Mouse (Mus musculus): ENCODE measurements at regions not wholly inside any gene's neighbourhood (a gene's known extent, or its start where the extent isn't known, plus 50 kb on each side); places are given as distances from the start of the nearest gene placed in this dataset.
A peak's percentile ranks its signal among the peaks of the same experiment; 100 is the strongest.

- DNase-seq (ENCODE audit: low read depth, low spot score): no peak
These were observed 75.7 kb upstream of the Bcl2l14 start for GRCm38 (mm10) chr6:134320379-134320932.

DNA sequence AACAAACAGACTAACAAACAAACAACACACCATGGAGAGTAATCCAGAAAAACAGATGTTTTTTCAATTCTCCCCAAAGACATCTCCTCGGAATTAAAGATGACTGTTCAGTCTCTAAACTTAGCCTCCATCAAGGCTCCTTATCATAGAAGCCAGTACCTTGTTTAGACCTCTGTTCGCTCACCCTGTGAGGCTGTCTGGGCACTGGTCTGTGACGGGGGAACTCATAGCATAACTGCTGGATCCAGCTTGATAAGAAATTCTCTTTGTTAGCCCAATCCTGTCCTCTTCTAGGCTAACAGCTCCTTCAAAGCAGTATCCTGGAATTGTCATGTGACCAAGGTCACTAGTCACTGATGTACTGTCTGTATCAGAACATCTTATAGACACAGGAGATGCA is 72.1 kb upstream of the Bcl2l14 start:
- DNase-seq (ENCODE audit: low read depth, low spot score): no peak

- no peak for DNase-seq (ENCODE audit: low read depth, low spot score)
These were observed 70.6 kb upstream of the Bcl2l14 start for GRCm38 (mm10) chr6:134325564-134325963.

DNA sequence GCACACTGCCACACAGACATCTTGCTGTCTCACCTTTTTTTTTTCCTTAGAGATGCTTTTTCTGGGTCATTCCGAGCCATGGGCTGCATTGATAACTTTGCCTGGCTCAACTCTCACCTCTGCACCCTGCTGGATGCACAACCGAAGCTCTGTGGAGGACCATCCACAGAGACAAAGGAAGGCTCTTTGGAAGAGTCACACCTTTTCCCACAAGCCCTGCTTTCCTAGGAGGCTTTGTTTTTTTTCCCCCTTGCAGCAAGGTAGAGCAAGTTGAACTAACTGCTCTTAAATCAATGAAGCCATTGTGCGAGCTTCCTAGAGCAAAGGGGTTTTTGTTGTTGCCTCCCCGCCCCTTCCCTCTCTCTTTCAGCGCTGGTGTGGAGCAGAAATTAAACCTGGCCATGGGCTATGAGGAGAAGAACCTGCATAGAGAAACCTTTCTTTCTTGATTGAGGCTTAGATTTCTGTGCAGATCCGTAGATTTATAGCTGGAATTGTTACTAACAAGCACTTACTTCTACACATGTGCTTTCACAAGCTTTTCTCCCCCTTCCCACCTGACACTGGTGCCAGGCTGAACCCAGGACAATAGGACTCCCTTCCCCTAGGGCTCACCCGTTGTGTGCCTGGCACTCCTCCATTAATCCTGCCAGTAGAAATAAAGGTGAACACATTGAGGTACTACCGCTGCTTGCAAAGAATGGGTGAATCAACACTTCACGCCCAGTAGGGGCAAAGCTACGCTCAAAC is 66.4 kb upstream of the Bcl2l14 start:
- DNase-seq (ENCODE audit: low read depth, low spot score): peak; percentile 9

- no peak for DNase-seq (ENCODE audit: low read depth, low spot score)
These were observed 65.8 kb upstream of the Bcl2l14 start for GRCm38 (mm10) chr6:134330300-134330640.

- no peak for DNase-seq (ENCODE audit: low read depth, low spot score)
These were observed 63.2 kb upstream of the Bcl2l14 start for GRCm38 (mm10) chr6:134332718-134333432.

DNA sequence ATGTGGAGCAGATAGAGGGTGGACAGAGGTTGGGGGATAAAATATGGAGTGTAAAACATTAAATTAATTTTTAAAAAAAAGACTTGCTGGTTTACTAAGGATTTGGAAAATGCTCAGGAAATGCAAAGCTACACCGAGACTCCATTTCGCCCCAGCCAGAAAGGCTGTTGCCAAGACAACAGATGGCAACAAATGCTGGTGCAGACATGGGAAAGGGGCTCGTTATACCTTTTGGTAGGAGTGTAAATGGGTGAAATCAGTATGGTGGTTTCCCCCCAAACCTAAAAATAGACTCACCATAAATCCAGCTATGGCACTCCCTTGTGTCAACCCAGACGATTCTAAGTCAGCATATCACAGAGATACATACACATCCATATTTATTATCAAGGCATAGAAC is 60.4 kb upstream of the Bcl2l14 start:
- DNase-seq (ENCODE audit: low read depth, low spot score): no peak

DNA sequence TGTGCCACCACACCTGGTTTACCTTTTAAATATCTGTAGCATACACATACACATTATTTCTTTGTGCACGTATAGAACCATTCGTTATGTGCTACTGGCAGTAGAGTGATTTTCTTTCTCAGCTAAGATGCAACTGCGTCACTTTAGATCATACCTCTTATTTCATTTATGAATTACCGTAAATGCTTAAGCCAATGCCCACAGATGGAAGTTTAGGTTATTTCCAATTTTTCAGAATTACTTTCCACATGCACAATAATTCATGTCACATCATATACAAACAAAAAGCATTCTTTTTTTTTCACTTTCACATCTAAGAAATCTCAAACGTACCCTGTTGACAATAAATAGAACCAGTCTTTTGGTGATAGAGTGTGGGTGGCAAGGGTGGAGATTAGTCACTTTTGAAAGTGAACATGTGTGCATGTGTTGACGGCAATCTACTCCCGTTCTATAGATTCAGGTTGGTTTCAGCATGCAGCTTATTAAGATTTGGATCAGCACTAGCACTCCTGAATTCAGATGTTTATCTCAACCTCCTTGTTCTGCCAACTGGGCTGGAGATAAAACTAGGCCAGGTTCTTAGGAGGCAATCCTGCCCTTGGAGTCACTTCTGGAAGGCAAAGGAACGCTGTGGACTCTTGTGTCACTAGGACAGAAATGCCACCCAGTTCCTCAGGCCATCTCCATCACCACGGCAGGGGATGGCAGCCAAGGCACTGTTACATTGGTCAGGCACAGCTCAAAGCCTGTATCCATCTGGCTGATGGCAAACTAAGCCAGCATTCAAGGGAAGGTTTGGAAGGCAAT is 53.1 kb upstream of the Bcl2l14 start:
- DNase-seq (ENCODE audit: low read depth, low spot score): no peak

DNA sequence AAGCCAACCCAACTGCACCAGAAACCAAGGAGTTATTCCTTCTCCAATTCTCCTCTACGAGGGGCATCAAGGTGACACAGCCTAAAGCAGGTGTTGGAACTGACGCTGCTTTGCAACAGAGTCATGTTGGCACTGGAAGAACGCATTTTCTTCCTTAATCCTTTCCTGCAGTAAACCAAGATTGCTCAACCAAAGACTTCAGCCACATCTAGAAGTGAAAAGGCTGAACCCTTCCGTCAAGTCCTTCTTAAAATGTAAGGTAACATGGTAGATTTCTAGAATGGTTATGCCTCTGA is 52.6 kb upstream of the Bcl2l14 start:
- no peak for DNase-seq (ENCODE audit: low read depth, low spot score)

Measured in forelimb bud, embryonic 11.5 days (tissue).